Mouse (Mus musculus): ENCODE measurements around the gene Tph1. TPM values are rescaled to one million over a fixed set of nuclear protein-coding genes. Genes with fewer than 3 reads are reported as not detected.
"Not testable (repeated sequence)": the region's sequence is repeated elsewhere in the genome, so short reads cannot be mapped to it uniquely, and the experiment has no call there.

Gene Tph1
- total RNA-seq (2021) = under 1 TPM; 0.21 to 0.32 TPM

DNA sequence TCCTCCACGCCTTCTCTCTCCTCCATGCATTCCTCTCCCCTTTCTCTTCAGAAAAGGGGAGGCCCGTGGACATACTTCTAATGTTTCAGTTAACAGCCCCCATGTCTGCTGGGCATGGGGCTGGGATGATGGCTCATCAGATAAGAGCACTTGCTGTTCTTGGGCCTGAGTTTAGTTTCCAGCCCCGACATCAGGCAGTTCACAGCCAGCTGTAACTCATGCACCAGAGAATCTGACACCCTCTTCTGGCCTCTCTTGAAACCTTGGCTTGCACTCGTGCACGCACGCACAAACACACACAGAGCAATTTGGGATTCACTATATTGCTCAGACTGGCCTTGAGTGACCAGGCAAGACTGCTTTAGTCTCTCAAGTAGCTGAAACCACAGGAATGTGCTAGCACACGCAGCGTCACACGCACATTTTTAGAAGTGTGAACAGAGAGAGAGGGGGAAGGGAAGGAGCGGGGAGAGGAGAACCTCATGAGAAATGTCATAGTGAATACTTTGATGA lies at the start of gene Tph1:
Gene Tph1 (minus strand): TSS at position 378 of the 513 bp plus-strand sequence.
- DNase-seq (ENCODE audit: low spot score in 2 of 2) = no peak
- intact Hi-C loops (cut with DNase I) = no loop called here

GRCm38 (mm10) chr7:46720460-46720859 lies 48.1 kb upstream of the Tph1 start:
- intact Hi-C loops (cut with DNase I) = no loop called here
- peak in 1 of 2 experiments; percentile 23 for DNase-seq (ENCODE audit: low spot score in 2 of 2)

DNA sequence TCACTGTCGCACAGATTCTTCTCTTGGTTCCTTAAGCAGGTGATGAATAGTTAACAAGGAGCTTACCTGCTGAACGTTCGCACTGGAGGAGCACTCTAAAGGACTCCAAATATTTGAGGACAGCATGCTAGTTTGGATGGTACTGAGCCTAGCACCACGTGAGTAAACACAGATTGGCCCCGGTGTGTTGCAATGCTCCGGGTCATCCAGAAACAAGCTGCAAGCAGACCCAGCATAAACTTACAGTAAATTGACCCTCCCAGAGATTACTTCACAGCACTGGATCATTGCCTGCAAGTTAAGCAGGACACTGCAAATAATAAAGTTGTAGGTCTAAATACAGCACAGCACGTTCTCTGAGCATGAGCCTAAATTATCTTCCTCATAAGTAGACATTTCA lies 47.2 kb upstream of the Tph1 start:
- intact Hi-C loops (cut with DNase I) = loop anchor here (10.0 kb wide), 1 partner anchor 325 kb away; the partner anchor contains the start of gene Kcnc1
- no peak for DNase-seq (ENCODE audit: low spot score in 2 of 2)

GRCm38 (mm10) chr7:46718591-46719270 lies 46.4 kb upstream of the Tph1 start:
- DNase-seq (ENCODE audit: low spot score in 2 of 2) = peak in 1 of 2 experiments; percentile 11
- intact Hi-C loops (cut with DNase I) = loop anchor here (10.0 kb wide), 1 partner anchor 324 kb away; the partner anchor contains the start of gene Kcnc1

DNA sequence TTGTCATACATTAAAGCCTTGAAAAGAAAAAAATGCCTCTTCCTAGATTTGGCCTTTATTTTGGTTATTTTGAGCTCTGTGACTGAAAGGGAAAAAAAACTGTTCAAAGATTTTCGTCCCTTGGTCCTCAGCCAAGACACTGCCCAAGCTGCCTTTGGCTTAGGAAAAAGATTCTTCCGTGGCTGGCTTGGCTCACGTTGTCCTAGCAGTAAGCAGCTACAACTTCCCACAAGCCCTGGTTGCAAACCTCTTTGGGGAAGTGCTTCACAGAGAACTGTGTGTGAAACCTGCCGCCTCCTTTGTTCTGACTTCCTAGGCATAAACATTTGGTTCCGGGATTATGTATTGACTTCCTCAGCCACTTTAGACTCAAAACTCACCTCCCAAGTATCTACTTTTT lies 44.6 kb upstream of the Tph1 start:
- DNase-seq (ENCODE audit: low spot score in 2 of 2) = peak; percentile 19 to 20
- intact Hi-C loops (cut with DNase I) = loop anchor here (10.0 kb wide), 1 partner anchor 322 kb away; the partner anchor contains the start of gene Kcnc1

DNA sequence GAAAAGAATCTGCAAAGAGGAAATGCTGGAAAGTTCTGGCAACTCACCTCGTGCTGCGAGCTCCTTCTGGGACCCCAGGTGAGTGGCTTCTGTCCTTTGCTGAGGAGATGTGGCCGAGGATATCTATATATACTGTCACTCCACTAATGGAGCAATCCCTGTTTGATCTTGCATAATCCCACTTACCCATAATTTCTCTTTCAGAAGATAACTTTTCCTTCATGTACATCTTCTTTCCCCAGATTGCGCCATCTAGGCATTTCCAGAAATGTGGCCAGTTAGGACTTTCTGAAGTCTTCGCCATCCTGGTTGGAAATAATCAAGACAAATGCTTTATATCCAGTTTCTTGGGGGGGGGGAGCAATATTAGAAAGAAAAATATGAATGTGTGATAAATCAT lies 43.3 kb upstream of the Tph1 start, which contains the start of gene Saa3:
Gene Saa3 (minus strand): TSS at position 101 of the 400 bp plus-strand sequence.
- no peak for DNase-seq (ENCODE audit: low spot score in 2 of 2)
- intact Hi-C loops (cut with DNase I) = loop anchor here (10.0 kb wide), 1 partner anchor 321 kb away; the partner anchor contains the start of gene Kcnc1

DNA sequence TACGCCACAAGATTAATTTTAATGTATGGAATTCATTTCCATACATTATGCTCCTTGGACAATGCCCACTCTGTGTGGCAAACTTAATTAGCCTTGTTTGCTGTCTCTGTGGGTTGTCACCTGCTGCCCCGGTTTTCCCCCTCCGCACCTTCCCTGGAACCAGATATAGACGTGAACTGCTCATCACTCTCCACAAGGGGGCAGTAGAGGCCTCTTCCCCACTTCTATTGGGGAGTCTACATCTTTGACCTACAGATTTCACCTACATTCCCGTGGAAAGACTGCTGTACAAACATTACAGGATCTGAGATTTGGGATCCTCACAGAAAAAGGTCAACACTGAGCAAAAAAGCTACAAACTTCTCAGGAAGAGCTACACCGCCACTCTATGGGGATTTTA lies 42.2 kb upstream of the Tph1 start:
- intact Hi-C loops (cut with DNase I) = loop anchor here (1.0 to 10.0 kb wide), 2 partner anchors 57 to 320 kb away; partner anchors contain the start of gene Kcnc1
- DNase-seq (ENCODE audit: low spot score in 2 of 2) = peak; percentile 60 to 67

GRCm38 (mm10) chr7:46712250-46712649 lies 39.9 kb upstream of the Tph1 start:
- DNase-seq (ENCODE audit: low spot score in 2 of 2) = no peak

DNA sequence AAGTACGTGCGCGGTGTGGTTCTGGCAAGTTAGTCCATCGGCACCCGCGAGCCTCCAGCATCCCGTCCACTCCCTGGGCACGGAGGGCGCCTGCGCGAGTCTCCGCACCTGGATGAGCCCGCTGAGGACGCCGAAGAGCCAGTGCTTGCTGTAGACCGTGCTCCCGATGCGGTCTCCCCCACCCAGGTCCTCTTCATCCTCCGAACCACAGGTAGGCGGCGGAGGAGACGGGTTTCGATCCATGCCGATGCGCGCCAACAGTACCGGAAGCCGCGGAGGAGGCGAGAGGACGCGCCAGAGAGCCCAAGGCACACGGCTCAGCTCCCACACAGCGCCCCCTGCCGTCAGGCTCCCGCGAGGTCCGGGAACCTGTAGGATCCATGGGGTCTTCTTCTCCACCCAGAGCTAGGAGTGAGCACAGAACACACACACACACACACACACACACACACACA lies 38.1 kb upstream of the Tph1 start, which contains the start of gene Saal1:
Gene Saal1 (minus strand): TSS at position 291 of the 455 bp plus-strand sequence.
- peak; percentile 77 to 82 for DNase-seq (ENCODE audit: low spot score in 2 of 2)
- intact Hi-C loops (cut with DNase I) = loop anchor here (2.0 to 10.0 kb wide), 2 partner anchors 72 to 316 kb away; partner anchors contain the start of genes Kcnc1 and Sergef

More at GRCm38 (mm10) chr7:46712250-46712649, 39.9 kb upstream of the Tph1 start:
- intact Hi-C loops (cut with DNase I) = loop anchor here (10.0 kb wide), 1 partner anchor 317 kb away; the partner anchor contains the start of gene Kcnc1

- intact Hi-C loops (cut with DNase I) = no loop called here
- DNase-seq (ENCODE audit: low spot score in 2 of 2) = no peak
These were observed 28.2 kb upstream of the Tph1 start for GRCm38 (mm10) chr7:46700521-46701025.

DNA sequence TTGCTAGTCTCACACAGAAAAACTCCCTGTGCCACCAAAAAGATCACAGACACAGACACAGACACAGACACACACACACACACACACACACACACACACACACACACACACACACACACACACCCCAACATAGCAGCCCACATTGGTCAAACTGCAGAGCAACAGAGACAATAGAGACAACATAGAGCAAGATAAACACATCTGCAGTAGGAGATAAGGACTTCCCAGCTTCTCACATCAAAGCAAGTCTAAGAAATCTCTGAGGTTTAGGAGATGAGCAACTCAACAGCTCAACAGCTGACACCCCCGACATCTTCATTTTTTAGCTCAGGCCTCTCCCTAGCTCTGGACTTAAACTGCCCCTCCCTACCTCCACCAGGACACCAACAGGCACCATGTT lies 24.4 kb upstream of the Tph1 start:
- DNase-seq (ENCODE audit: low spot score in 2 of 2) = no peak
- intact Hi-C loops (cut with DNase I) = no loop called here

GRCm38 (mm10) chr7:46686827-46687226 lies 14.5 kb upstream of the Tph1 start:
- DNase-seq (ENCODE audit: low spot score in 2 of 2) = no peak
- intact Hi-C loops (cut with DNase I) = no loop called here

DNA sequence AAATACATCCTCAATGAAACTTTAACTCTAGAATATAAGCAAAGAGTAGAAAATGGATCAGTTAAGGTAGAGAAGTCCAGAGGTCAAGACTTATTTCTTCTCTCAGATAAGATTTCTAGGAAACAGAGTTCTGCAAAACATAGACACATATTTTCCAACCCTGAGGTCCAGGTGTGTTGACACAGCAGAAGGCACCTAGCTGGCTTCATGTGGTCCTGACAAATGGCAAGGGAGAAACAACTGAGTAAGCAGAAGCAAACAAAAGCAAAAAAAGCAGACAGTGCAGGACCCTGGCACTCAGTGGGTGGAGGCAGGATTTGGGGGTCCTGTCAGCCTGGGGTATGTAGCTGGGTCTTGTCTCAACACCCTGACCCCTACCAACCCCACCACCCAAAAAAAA lies 8.4 kb upstream of the Tph1 start:
- DNase-seq (ENCODE audit: low spot score in 2 of 2) = no peak
- intact Hi-C loops (cut with DNase I) = no loop called here

GRCm38 (mm10) chr7:46679044-46679443 lies 6.7 kb upstream of the Tph1 start:
- DNase-seq (ENCODE audit: low spot score in 2 of 2); intact Hi-C loops (cut with DNase I): not testable (repeated sequence)

GRCm38 (mm10) chr7:46678417-46678816 lies 6.1 kb upstream of the Tph1 start:
- no peak for DNase-seq (ENCODE audit: low spot score in 2 of 2)
- intact Hi-C loops (cut with DNase I) = no loop called here

DNA sequence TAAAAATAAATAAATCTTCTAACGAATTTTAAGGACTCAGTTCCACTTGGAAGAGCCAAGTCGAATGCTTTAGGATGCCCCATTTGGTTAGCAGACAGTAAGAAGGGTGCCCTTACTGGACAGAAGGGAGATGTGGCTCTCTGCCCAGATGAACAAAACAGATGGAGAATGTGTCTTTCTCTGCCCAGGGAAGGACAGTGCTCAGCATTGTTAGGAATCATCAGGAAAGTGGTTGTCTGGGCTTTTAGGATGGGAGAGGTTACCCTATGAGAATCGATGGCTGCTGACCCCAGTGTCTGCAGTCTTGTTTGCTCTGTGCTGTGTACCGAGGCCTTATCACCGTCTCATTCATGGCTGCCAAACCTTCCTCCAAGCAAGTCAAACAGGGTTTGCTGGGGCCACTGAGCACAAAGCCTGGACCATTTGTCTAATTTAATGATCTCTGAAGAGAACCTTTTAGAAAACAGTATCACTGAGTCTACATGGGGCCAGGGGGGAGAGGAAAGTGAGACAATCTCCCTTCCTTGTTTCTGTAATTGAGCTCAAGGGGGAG lies 4.5 kb upstream of the Tph1 start:
- no peak for DNase-seq (ENCODE audit: low spot score in 2 of 2)
- intact Hi-C loops (cut with DNase I) = no loop called here

DNA sequence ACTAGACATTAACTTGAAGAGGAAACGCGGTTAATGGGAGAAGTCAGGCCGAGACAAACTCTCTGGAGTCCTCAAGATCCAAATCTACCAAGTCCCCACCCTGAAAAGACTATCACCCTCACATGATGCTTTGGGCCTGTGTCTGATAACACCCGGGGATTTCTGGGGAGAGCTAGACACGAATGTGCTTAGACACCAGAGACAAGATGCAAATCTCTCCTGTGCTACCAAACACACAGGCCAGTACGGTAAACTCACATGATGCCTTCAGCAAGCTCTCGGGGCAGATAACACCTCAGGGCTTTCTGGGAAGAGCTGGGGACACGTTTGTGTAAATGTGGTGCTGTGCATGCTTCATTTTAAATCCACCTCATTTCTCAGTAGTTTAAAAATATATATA lies 3.5 kb upstream of the Tph1 start:
- no peak for DNase-seq (ENCODE audit: low spot score in 2 of 2)
- intact Hi-C loops (cut with DNase I) = no loop called here

GRCm38 (mm10) chr7:46675061-46675460 lies 2.7 kb upstream of the Tph1 start:
- no peak for DNase-seq (ENCODE audit: low spot score in 2 of 2)
- intact Hi-C loops (cut with DNase I) = no loop called here

DNA sequence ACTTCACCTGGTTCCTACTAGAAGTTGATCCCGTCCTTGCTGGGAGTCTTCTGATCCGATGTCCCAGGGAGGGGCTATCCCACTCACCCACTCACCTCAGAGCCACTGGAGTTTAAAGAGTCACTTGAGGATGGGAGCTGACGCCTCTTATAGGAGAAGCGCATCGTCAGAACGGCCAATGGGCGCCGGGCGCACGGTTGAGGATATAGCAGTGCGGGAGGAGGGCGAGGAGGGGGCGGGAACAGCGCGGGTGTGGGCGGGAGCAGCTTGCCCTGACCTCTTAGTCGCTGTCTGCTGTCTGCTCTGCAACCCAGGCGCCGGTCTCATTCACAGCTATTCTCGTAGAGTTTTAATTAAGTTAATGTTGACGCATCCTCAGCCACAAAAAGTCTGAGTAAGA lies 5.1 kb downstream of the Tph1 start:
- intact Hi-C loops (cut with DNase I) = no loop called here
- no peak for DNase-seq (ENCODE audit: low spot score in 2 of 2)

- intact Hi-C loops (cut with DNase I) = no loop called here
- no peak for DNase-seq (ENCODE audit: low spot score in 2 of 2)
These were observed 7.1 kb downstream of the Tph1 start for GRCm38 (mm10) chr7:46665236-46665635.
